22 mouse cellular contexts compared by ENCODE assay signal in the genomic region with DNA sequence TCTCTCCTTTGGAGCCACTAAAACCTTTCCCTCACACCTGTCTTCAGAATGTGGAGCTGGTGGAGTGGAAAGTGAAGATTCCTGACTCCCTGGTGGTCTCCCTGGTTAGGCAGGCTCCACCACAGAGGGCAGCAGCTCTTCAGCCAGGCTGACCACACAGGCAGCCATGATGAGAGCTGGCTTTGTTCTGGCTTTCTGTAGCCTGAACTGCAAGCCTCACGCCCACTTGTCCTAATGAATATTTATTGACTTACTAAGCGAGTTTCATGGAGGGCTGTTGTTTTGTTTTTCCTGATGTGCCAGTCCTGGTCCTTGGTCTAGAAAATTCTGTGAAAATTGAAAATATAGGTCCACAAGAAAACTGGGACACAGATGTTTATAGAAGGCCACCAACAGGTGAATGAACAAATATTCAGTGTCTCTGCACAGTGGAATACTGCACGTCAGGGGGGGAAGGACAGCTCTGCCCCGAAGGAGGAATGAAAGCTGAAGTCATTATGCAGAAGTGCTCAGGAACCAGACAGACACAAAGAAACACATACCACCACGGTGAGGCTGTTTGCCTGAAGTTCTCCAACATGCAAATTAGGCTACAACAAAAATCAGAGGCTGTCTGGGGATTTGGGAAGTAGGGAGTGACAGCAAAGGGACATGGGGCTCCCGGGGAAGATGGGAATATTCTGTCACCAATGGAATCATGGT. TPM values are rescaled to one million over a fixed set of nuclear protein-coding genes. Genes with fewer than 3 reads are reported as not detected.
A peak's percentile ranks its signal among the peaks of the same experiment; 100 is the strongest.
DNase-seq lines count a peak whose midpoint lies in the region; ATAC-seq and TF ChIP-seq lines count a peak whose summit lies in the region.
"Had no signal": no experiment of that assay in that cellular context is flagged by ENCODE, and none has a peak within 500 bp of the region (broad histone marks: within the 10 kb centered on the region; RNA-seq: fewer than 3 reads in every experiment).

No protein-coding gene starts in this region.

- intact Hi-C loops in left cerebral cortex, postnatal 10 days (cut with DNase I) = no loop called here

- 0 out of 2 replicates have a peak, but pooled peaks cover 2% of the 10 kb centered on the region for H3K27me3 ChIP-seq in hindbrain, embryonic 11.5 days (ENCODE audit: control insufficient read depth, insufficient read depth, low read length)
- 0 out of 2 replicates have a peak, but pooled peaks cover 4% of the 10 kb centered on the region for H3K27me3 ChIP-seq in hindbrain, embryonic 13.5 days
- no peaks in the 10 kb centered on the region for H3K27me3 ChIP-seq in hindbrain, postnatal 0 days (ENCODE audit: insufficient read depth, low read length)
- H3K27me3 ChIP-seq in neural tube, embryonic 12.5 days (replicated peaks) = no peaks in the 10 kb centered on the region
- H3K27me3 ChIP-seq in liver, embryonic 11.5 days (replicated peaks; ENCODE audit: control insufficient read depth, insufficient read depth, low read length) = no peaks in the 10 kb centered on the region

- 0 out of 2 replicates have a peak overlapping the region, but pooled peaks have one; percentile 11 for H3K9ac ChIP-seq in hindbrain, embryonic 11.5 days (ENCODE audit: low read depth, low read length)
- H3K9ac ChIP-seq in hindbrain, embryonic 13.5 days = no peak overlapping the region
- H3K9ac ChIP-seq in hindbrain, postnatal 0 days (replicated peaks; ENCODE audit: low read length) = no peak overlapping the region
- no peak overlapping the region for H3K9ac ChIP-seq in neural tube, embryonic 12.5 days
- H3K9ac ChIP-seq in liver, embryonic 11.5 days (ENCODE audit: low read depth, low read length) = no peak overlapping the region
- H3K9ac ChIP-seq: heart, embryonic 15.5 days had no signal

- H3K27ac ChIP-seq in hindbrain, embryonic 11.5 days (ENCODE audit: low read depth, low read length) = no peak overlapping the region
- no peak overlapping the region for H3K27ac ChIP-seq in hindbrain, embryonic 13.5 days
- no peak overlapping the region for H3K27ac ChIP-seq in hindbrain, postnatal 0 days
- H3K27ac ChIP-seq in neural tube, embryonic 12.5 days = no peak overlapping the region
- no peak overlapping the region for H3K27ac ChIP-seq in liver, embryonic 11.5 days (ENCODE audit: low read depth, low read length)
- H3K27ac ChIP-seq: heart, embryonic 15.5 days; macrophage had no signal

- peak; percentile 73 for ATAC-seq in hindbrain, embryonic 11.5 days (ENCODE audit: low FRiP score)
- ATAC-seq in hindbrain, embryonic 13.5 days (ENCODE audit: low FRiP score) = no peak
- ATAC-seq in hindbrain, postnatal 0 days = 0 out of 2 replicates have a peak, but pooled peaks have one; percentile 45
- ATAC-seq in neural tube, embryonic 12.5 days (ENCODE audit: low FRiP score, low read depth) = 0 out of 2 replicates have a peak, but pooled peaks have one; percentile 41
- no peak for ATAC-seq in liver, embryonic 11.5 days (replicated peaks; ENCODE audit: low FRiP score)
- ATAC-seq: inflammation-experienced regulatory T-cells, adult 6 months had no signal

- H3K4me1 ChIP-seq in hindbrain, embryonic 11.5 days (replicated peaks; ENCODE audit: control insufficient read depth, insufficient read depth, low read length) = no peaks in the 10 kb centered on the region; the same call in 1 of the 2 replicates
- peaks cover 7% of the 10 kb centered on the region; the same call in 1 of the 2 replicates for H3K4me1 ChIP-seq in hindbrain, embryonic 13.5 days (replicated peaks)
- H3K4me1 ChIP-seq in hindbrain, postnatal 0 days (ENCODE audit: insufficient read depth, low read length) = no peaks in the 10 kb centered on the region
- H3K4me1 ChIP-seq in neural tube, embryonic 12.5 days = peaks cover 4% of the 10 kb centered on the region; the same call in 1 of the 2 replicates
- H3K4me1 ChIP-seq in liver, embryonic 11.5 days (replicated peaks; ENCODE audit: control insufficient read depth, insufficient read depth, low read length) = no peaks in the 10 kb centered on the region
- H3K4me1 ChIP-seq: heart, embryonic 15.5 days had no signal

- no peaks in the 10 kb centered on the region for H3K36me3 ChIP-seq in hindbrain, embryonic 11.5 days (ENCODE audit: control insufficient read depth, insufficient read depth, low read length)
- no peaks in the 10 kb centered on the region for H3K36me3 ChIP-seq in hindbrain, embryonic 13.5 days
- no peaks in the 10 kb centered on the region for H3K36me3 ChIP-seq in hindbrain, postnatal 0 days (ENCODE audit: insufficient read depth, low read length)
- no peaks in the 10 kb centered on the region for H3K36me3 ChIP-seq in neural tube, embryonic 12.5 days
- H3K36me3 ChIP-seq in liver, embryonic 11.5 days (ENCODE audit: control insufficient read depth, insufficient read depth, low read length) = no peaks in the 10 kb centered on the region
- H3K36me3 ChIP-seq: heart, embryonic 15.5 days had no signal

- H3K9me3 ChIP-seq in hindbrain, embryonic 11.5 days (ENCODE audit: control insufficient read depth, low read length) = no peaks in the 10 kb centered on the region
- H3K9me3 ChIP-seq in hindbrain, embryonic 13.5 days = no peaks in the 10 kb centered on the region
- no peaks in the 10 kb centered on the region for H3K9me3 ChIP-seq in hindbrain, postnatal 0 days (ENCODE audit: low read length)
- H3K9me3 ChIP-seq in neural tube, embryonic 12.5 days = no peaks in the 10 kb centered on the region
- no peaks in the 10 kb centered on the region for H3K9me3 ChIP-seq in liver, embryonic 11.5 days (ENCODE audit: control insufficient read depth, low read length)
- H3K9me3 ChIP-seq: heart, embryonic 15.5 days had no signal

- no peak overlapping the region for H3K4me3 ChIP-seq in hindbrain, embryonic 11.5 days (ENCODE audit: low read depth, low read length)
- H3K4me3 ChIP-seq in hindbrain, embryonic 13.5 days = no peak overlapping the region
- no peak overlapping the region for H3K4me3 ChIP-seq in hindbrain, postnatal 0 days (ENCODE audit: low read length)
- no peak overlapping the region for H3K4me3 ChIP-seq in neural tube, embryonic 12.5 days
- no peak overlapping the region for H3K4me3 ChIP-seq in liver, embryonic 11.5 days (ENCODE audit: low read depth, low read length)
- H3K4me3 ChIP-seq: heart, embryonic 15.5 days; myocyte had no signal

- 20% methylated on average over 6 of the region's 6 CpGs for WGBS in hindbrain, embryonic 11.5 days
- WGBS in hindbrain, embryonic 13.5 days = 7% methylated on average over 6 of the region's 6 CpGs
- WGBS in hindbrain, postnatal 0 days = 9% methylated on average over 6 of the region's 6 CpGs
- 14% methylated on average over 6 of the region's 6 CpGs for WGBS in neural tube, embryonic 12.5 days
- WGBS in liver, embryonic 11.5 days = 49% methylated on average over 6 of the region's 6 CpGs

- no peak overlapping the region; the same call in 1 of the 2 replicates for H3K4me2 ChIP-seq in hindbrain, embryonic 11.5 days (replicated peaks; ENCODE audit: low read depth, low read length)
- no peak overlapping the region for H3K4me2 ChIP-seq in hindbrain, embryonic 13.5 days
- H3K4me2 ChIP-seq in hindbrain, postnatal 0 days (ENCODE audit: low read depth, low read length) = no peak overlapping the region
- H3K4me2 ChIP-seq in neural tube, embryonic 12.5 days (replicated peaks) = 0 out of 2 replicates have a peak overlapping the region, but pooled peaks have one; percentile 13
- H3K4me2 ChIP-seq in liver, embryonic 11.5 days = no peak overlapping the region
- H3K4me2 ChIP-seq: heart, embryonic 15.5 days had no signal

- DNase-seq in hindbrain, embryonic 11.5 days (ENCODE audit: low spot score) = peak; percentile 68
- peak; percentile 73 for DNase-seq in embryo, embryonic 10 days (ENCODE audit: low spot score)
- DNase-seq in hindbrain, postnatal 0 days (ENCODE audit: low spot score) = no peak
- DNase-seq in liver, embryonic 11.5 days (ENCODE audit: low spot score) = no peak
- DNase-seq in left cerebral cortex, postnatal 10 days (ENCODE audit: extremely low spot score in 1 of 2, low spot score in 2 of 2) = no peak
- no peak for DNase-seq in yolk sac, embryonic 10.5 days (ENCODE audit: low spot score)
- DNase-seq: adrenal gland, postnatal 14 days; cerebellum, postnatal 14 days; kidney, postnatal 10 days; lung, adult 18-20 months had no signal

- peak; percentile 18; the same call in 1 of the 2 replicates for TF ChIP-seq CTCF in hindbrain, postnatal 0 days (IDR thresholded peaks at IDR 0.05; ENCODE audit: low read depth)

RNA-seq across cellular contexts. Expression of a gene that starts 8.0 kb away (rescaled TPM):
- not detected in 2 replicates for polyA plus RNA-seq in hindbrain, embryonic 11.5 days (2014; fragmentation: Nextera tagmentation; extraction: Ambion mirVana)
- not detected in 2 replicates for polyA plus RNA-seq in hindbrain, embryonic 13.5 days (2015; fragmentation: Nextera tagmentation; extraction: Ambion mirVana)
- total RNA-seq in hindbrain, postnatal 0 days (2014; rRNA removed) = not detected in 2 replicates
- polyA plus RNA-seq in hindbrain, postnatal 0 days (2015; fragmentation: Nextera tagmentation; extraction: Ambion mirVana) = not detected in 2 replicates
- polyA plus RNA-seq in neural tube, embryonic 12.5 days (2016; fragmentation: Nextera tagmentation; extraction: Ambion mirVana) = not detected in 2 replicates
- polyA plus RNA-seq in liver, embryonic 11.5 days (2014; fragmentation: Nextera tagmentation; extraction: Ambion mirVana) = not detected in 2 replicates
- total RNA-seq in left cerebral cortex, postnatal 10 days (2021) = not detected
- total RNA-seq: adrenal gland, postnatal 14 days; ES-E14; granulocyte monocyte progenitor cell, adult 5-6 weeks; layer of hippocampus, postnatal 10 days had no signal
- polyA plus RNA-seq: heart, embryonic 15.5 days; inflammation-experienced regulatory T-cells, adult 6 months; limb, embryonic 14.5 days; macrophage; myocyte; small intestine, adult 2 months; stomach, embryonic 14.5 days had no signal

RNA-seq across cellular contexts. Expression of a gene that starts 25.8 kb away (rescaled TPM):
- 2.3 and 3.7 TPM in 2 replicates for polyA plus RNA-seq in hindbrain, embryonic 11.5 days (2014; fragmentation: Nextera tagmentation; extraction: Ambion mirVana)
- polyA plus RNA-seq in hindbrain, embryonic 13.5 days (2015; fragmentation: Nextera tagmentation; extraction: Ambion mirVana) = 1.6 and 1.7 TPM in 2 replicates
- 3.6 and 7.9 TPM in 2 replicates for total RNA-seq in hindbrain, postnatal 0 days (2014; rRNA removed)
- polyA plus RNA-seq in hindbrain, postnatal 0 days (2015; fragmentation: Nextera tagmentation; extraction: Ambion mirVana) = 0.70 and 0.86 TPM in 2 replicates
- polyA plus RNA-seq in neural tube, embryonic 12.5 days (2016; fragmentation: Nextera tagmentation; extraction: Ambion mirVana) = 4.7 and 5.3 TPM in 2 replicates
- 2.7 and 3.2 TPM in 2 replicates for polyA plus RNA-seq in liver, embryonic 11.5 days (2014; fragmentation: Nextera tagmentation; extraction: Ambion mirVana)
- total RNA-seq in left cerebral cortex, postnatal 10 days (2021) = 1 to 10 TPM; 2.9 to 3.7 TPM
- polyA plus RNA-seq: inflammation-experienced regulatory T-cells, adult 6 months; macrophage had no signal

RNA-seq across cellular contexts. Expression of a gene that starts 28.1 kb away (rescaled TPM):
- polyA plus RNA-seq in hindbrain, embryonic 11.5 days (2014; fragmentation: Nextera tagmentation; extraction: Ambion mirVana) = 0.08 and 0.13 TPM in 2 replicates
- polyA plus RNA-seq in hindbrain, embryonic 13.5 days (2015; fragmentation: Nextera tagmentation; extraction: Ambion mirVana) = 0.34 TPM in 2 replicates
- total RNA-seq in hindbrain, postnatal 0 days (2014; rRNA removed) = 0.18 and 0.47 TPM in 2 replicates
- 0.20 and 0.23 TPM in 2 replicates for polyA plus RNA-seq in hindbrain, postnatal 0 days (2015; fragmentation: Nextera tagmentation; extraction: Ambion mirVana)
- polyA plus RNA-seq in neural tube, embryonic 12.5 days (2016; fragmentation: Nextera tagmentation; extraction: Ambion mirVana) = 0.39 and 0.61 TPM in 2 replicates
- polyA plus RNA-seq in liver, embryonic 11.5 days (2014; fragmentation: Nextera tagmentation; extraction: Ambion mirVana) = 0.79 and 0.86 TPM in 2 replicates
- total RNA-seq in left cerebral cortex, postnatal 10 days (2021) = under 1 TPM; 0.49 to 0.58 TPM
- total RNA-seq: adrenal gland, postnatal 14 days; granulocyte monocyte progenitor cell, adult 5-6 weeks had no signal
- polyA plus RNA-seq: inflammation-experienced regulatory T-cells, adult 6 months; macrophage; stomach, embryonic 14.5 days had no signal

Comparison
In these comparisons a context has a peak if more than half of its experiments do, and no peak if none do; other contexts are left out.
1. ATAC-seq: peak in hindbrain, embryonic 11.5 days (single experiment), hindbrain, postnatal 0 days (single experiment) and neural tube, embryonic 12.5 days (single experiment); none in hindbrain, embryonic 13.5 days (single experiment) and liver, embryonic 11.5 days (single experiment).
2. DNase-seq: peak in hindbrain, embryonic 11.5 days (single experiment) and embryo, embryonic 10 days (single experiment); none in hindbrain, postnatal 0 days (single experiment), liver, embryonic 11.5 days (single experiment), left cerebral cortex, postnatal 10 days (0 of 2) and yolk sac, embryonic 10.5 days (single experiment).